Mouse (Mus musculus): ENCODE data around the gene Gse1. TPM values are rescaled to one million over a fixed set of nuclear protein-coding genes. Genes with fewer than 3 reads are reported as not detected.

The Gse1 gene
- polyA plus RNA-seq, 1 experiment = 57.1 TPM

DNA sequence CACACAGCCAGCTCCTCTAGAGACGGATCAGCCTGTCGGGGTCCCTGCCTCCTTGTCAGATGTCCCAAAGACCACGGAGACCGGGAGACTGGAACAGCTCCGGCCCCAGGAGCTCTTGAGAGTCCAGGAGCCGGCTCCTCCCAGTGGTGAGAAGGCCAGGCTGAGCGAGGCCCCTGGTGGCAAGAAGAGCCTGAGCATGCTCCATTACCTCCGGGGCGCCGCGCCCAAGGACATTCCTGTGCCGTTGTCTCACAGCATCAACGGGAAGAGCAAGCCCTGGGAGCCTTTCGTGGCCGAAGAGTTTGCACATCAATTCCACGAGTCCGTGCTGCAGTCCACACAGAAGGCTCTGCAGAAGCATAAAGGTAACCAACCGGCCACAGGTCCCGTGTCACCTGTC lies 346.7 kb downstream of the Gse1 start:
- no peak for DNase-seq (ENCODE audit: extremely low spot score in 1 of 2, low spot score in 1 of 2)

DNA sequence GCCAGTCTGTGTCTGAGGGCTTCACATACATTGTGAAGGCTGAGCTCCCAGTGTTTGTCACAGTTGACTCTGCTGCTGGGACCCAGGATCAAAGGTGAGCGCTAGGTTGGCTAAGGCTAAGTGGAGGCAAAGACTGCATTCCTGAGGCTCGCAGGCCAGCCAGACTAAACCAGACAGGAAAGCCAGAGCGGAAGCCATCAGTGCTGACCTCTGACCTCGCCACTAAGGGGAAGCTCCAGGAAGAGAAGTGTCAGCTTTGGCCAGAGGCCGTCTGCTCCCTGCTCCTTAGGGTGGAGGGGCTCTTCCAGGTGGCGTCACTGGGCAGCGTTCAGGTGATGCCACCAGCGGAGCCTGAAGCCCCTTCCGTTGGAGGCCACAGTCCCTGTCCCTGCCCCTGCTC lies 347.5 kb downstream of the Gse1 start:
- DNase-seq (ENCODE audit: extremely low spot score in 1 of 2, low spot score in 1 of 2) = no peak

- DNase-seq (ENCODE audit: extremely low spot score in 1 of 2, low spot score in 1 of 2) = no peak
These were observed 349.6 kb downstream of the Gse1 start for GRCm38 (mm10) chr8:120577821-120578220.

DNA sequence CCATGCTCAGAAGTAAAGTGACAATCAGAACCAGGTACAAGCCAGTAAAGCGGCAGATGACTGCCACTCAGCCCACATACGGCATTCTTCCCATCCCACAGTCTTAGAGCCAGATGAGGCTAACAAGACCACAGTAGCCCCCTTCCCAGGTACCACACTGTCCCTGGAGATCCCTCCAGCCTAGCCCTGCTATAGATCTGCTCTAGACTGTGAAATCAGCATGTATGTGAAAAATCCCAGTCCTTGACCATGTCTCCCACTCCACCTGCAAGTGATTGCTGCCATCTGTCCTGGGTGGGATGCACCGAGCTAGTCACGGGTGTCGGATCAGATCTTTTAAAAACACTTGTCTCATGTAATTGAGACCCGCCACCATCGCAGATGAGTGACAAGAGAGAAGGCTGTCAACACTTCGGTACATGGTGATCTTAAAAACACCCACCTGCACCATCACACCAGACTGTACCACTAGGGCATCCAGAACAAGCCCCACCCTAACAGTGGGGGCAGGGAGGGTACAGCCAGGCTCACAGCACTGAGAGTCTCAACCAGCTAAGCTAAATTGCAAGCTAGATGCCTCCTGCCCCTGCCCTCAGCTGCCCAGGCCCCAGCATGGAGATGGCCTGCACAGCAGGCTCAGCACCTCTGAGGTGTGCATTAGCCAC lies 352.2 kb downstream of the Gse1 start:
- no peak for DNase-seq (ENCODE audit: extremely low spot score in 1 of 2, low spot score in 1 of 2)

- no peak for DNase-seq (ENCODE audit: extremely low spot score in 1 of 2, low spot score in 1 of 2)
These were observed 353.1 kb downstream of the Gse1 start for GRCm38 (mm10) chr8:120581329-120581728.

GRCm38 (mm10) chr8:120581811-120582210 lies 353.6 kb downstream of the Gse1 start:
- no peak for DNase-seq (ENCODE audit: extremely low spot score in 1 of 2, low spot score in 1 of 2)

- no peak for DNase-seq (ENCODE audit: extremely low spot score in 1 of 2, low spot score in 1 of 2)
These were observed 357.3 kb downstream of the Gse1 start for GRCm38 (mm10) chr8:120585521-120585920.

DNA sequence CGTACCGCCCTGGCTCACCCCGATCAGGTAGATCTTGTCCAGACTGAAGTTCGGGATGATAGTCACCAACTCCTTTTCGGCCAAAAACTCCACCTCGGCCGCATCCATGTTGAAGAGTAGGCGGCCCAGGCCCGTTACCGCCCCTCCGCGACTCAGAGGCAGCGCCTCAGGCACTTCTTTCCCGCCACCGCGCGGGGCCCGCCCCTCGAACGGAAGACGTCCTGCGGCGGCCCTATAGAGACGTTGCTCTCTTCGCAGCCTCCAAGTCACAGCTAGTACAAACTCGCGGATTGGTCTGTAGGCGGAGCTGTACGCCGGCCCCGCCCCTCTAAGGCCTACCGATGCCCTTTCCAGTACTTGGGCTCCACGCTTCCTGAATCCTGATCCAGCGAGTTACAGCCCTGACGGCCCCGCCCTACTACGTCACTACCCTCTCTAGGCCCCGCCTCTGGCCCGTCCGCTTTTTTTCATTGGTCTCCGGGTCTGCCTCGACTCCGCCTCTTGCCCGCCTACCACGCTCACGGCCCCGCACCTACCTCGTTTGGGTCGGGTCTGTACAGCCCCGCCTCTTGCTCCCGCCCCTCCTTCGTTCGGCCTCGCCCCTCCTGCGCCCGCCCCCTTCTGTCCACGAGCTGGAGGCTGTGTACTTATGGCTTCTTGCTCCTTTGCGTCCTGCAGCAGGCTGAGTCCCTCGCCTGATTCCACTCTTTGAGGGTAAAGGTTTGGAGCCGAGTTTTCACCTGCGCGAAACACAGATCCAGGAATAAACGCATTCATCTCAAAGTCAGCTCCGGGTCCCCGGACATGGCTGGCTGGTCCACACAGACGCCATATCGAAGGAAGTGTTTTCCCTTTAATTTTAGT lies 360.9 kb downstream of the Gse1 start, which contains the start of gene Gins2:
Gins2 (minus strand) TSS at position 397 of the 864 bp plus-strand sequence.
- DNase-seq (ENCODE audit: extremely low spot score in 1 of 2, low spot score in 1 of 2) = peak; percentile 99 to 100

DNA sequence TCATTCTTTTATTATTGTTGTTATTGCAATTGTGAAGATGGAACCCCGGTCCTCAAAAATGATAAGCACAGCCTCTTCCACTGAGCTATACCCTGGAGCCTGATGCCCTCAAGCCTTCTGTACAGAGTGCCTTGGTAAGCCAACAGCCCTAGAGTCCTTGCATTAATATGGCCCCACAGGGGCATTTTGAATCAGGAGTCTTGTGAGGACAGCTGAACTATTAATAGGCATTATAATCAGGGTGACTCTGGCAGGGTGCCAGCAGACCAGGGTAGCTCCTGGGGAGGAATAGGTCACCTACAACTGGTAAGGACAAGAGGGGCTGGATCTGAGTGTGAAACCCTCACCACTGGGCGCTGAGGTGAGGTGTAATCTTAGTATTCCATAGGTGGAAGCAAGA lies 361.7 kb downstream of the Gse1 start:
- no peak for DNase-seq (ENCODE audit: extremely low spot score in 1 of 2, low spot score in 1 of 2)

GRCm38 (mm10) chr8:120591587-120592292 lies 363.5 kb downstream of the Gse1 start:
- DNase-seq (ENCODE audit: extremely low spot score in 1 of 2, low spot score in 1 of 2) = no peak

GRCm38 (mm10) chr8:120594571-120594970 lies 366.3 kb downstream of the Gse1 start:
- no peak for DNase-seq (ENCODE audit: extremely low spot score in 1 of 2, low spot score in 1 of 2)

DNA sequence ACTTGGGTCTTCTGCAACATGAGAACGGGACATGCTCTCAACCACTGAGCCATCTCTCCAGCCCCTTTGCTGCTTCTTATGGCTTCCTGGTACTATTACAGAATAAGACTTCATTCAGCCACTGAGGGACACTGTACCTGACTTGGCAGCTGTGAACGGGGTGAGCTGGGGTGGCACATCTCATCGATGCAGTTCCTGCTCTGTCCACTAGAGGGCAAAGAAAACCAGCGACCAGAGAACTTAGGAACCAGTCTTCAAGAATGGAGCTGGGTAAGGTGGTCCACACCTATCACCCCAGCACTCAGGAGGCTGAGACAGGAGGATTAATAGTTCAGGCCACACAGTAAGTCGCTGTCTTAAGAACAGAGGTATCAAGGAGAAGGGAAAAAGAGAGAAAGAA lies 367.7 kb downstream of the Gse1 start:
- DNase-seq (ENCODE audit: extremely low spot score in 1 of 2, low spot score in 1 of 2) = peak in 1 of 2 experiments; percentile 63

- DNase-seq (ENCODE audit: extremely low spot score in 1 of 2, low spot score in 1 of 2) = peak; percentile 85 to 91
These were observed 370.3 kb downstream of the Gse1 start for GRCm38 (mm10) chr8:120598579-120598978.

- peak in 1 of 2 experiments; percentile 87 for DNase-seq (ENCODE audit: extremely low spot score in 1 of 2, low spot score in 1 of 2)
These were observed 371.2 kb downstream of the Gse1 start for GRCm38 (mm10) chr8:120599504-120599903.

DNA sequence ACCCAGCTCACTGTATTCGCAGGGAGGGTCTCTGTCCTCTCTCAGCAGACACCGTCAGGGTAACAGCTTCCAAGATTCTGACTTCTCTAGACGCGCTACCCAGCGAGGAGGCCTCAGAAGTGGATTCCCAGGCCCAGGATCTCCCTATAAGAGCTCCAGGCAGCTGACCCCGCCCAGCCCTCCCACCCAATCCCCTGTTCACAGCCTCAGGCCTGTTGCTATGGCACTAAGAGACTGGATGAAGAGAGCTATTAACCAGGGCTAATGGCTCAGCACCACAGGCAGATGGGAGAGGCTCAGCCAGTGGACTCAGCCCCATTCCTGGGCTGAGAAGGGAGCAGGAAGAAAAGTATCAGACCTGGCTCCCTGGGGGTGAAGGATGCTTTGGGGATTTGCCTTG lies 374.4 kb downstream of the Gse1 start:
- DNase-seq (ENCODE audit: extremely low spot score in 1 of 2, low spot score in 1 of 2) = no peak

- DNase-seq (ENCODE audit: extremely low spot score in 1 of 2, low spot score in 1 of 2) = no peak
These were observed 379.2 kb downstream of the Gse1 start for GRCm38 (mm10) chr8:120607460-120607859.

DNA sequence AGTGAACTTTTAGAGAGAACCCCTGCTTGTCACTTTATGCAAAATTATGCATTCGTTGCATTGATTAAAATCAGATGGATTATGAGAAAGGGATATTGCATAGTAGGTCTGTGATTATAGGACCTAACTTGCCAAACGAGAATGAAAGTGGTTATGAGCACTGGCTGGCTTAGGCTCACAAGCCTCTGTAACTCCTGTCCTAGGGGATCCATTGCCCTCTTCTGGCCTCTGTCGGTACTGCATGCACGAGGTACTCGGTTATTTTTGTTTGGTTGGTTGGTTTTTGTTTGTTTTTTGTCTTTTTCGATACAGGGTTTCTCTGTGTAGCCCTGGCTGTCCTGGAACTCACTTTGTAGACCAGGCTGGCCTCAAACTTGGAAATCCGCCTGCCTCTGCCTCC lies 379.6 kb downstream of the Gse1 start:
- peak in 1 of 2 experiments; percentile 92 for DNase-seq (ENCODE audit: extremely low spot score in 1 of 2, low spot score in 1 of 2)

GRCm38 (mm10) chr8:120610824-120611223 lies 382.6 kb downstream of the Gse1 start:
- no peak for DNase-seq (ENCODE audit: extremely low spot score in 1 of 2, low spot score in 1 of 2)

DNA sequence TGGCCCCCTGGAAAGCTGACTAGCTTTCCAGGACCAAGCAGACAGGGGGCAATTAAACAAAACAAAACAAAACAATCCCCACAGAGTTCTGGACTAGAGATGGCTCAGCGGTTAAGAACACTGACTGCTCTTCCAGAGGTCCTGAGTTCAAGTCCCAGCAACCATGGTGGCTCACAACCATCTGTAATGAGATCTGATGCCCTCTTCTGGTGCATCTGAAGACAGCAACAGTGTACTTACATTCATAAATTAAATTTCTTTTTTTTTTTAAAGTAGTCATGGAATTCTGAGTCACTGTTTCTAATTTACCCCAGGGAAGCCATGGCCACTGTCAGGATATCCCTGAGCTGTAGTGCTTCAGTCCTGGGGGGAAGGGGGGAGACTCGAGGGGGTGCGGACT lies 386.2 kb downstream of the Gse1 start:
- DNase-seq (ENCODE audit: extremely low spot score in 1 of 2, low spot score in 1 of 2) = no peak

DNA sequence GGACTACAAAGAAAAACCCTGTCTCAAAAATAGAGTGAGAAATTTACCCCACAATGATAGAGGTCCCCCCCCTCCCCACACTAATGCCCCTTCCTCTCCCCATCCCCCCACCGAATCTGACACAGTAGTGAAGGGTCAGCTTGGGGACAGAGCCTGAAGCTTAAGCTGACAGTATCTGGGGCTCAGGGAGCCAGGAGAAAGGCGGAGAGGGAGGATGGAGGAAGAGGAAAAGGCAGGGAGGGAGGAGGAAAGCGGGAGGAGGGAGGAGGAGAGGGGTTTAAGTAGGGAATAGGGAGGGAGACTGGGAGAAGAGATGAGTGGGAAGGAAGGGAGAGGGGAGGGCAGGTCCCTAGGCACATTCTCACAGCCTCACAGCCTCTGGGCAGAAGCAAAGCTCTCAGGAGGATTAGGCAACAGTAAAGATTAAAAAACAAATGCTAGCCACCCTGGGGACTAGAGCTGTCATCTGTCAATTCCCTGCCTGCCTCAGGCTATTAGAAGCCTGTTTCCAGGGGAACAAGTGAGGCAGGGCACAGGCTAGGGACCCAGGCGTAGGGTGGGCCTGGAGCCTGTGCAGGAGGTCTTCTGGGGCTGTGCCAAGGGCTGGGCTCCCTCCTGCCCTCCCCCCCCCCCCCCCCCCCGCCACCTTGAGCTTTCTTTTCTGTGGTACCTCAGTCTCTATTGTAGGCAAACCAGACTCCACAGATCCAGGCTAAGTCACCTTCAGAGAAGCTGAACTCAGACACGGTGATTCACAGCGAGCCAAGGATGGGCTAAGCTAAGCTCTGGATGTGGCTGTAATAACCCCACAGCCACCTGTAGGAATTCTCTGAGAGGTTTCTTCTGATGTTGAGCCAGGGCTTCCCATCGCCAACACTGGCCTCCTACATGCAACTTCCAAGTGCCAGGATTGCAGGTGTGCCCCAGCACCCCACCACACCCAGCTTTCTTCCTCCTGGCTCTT lies 388.7 kb downstream of the Gse1 start:
- no peak for DNase-seq (ENCODE audit: extremely low spot score in 1 of 2, low spot score in 1 of 2)

Measured in frontal cortex, adult 2 months (tissue).